Mouse (Mus musculus): ENCODE results near the gene Cuedc1.
A peak's percentile ranks its signal among the peaks of the same experiment; 100 is the strongest.
"Not testable (repeated sequence)": the region's sequence is repeated elsewhere in the genome, so short reads cannot be mapped to it uniquely, and the experiment has no call there.

Cuedc1 gene

GRCm38 (mm10) chr11:88171876-88172442 lies 74.1 kb downstream of the Cuedc1 start:
- no peak for DNase-seq (ENCODE audit: low read depth, low spot score)

GRCm38 (mm10) chr11:88172601-88173325 lies 74.9 kb downstream of the Cuedc1 start:
- DNase-seq (ENCODE audit: low read depth, low spot score) = peak; percentile 62

DNA sequence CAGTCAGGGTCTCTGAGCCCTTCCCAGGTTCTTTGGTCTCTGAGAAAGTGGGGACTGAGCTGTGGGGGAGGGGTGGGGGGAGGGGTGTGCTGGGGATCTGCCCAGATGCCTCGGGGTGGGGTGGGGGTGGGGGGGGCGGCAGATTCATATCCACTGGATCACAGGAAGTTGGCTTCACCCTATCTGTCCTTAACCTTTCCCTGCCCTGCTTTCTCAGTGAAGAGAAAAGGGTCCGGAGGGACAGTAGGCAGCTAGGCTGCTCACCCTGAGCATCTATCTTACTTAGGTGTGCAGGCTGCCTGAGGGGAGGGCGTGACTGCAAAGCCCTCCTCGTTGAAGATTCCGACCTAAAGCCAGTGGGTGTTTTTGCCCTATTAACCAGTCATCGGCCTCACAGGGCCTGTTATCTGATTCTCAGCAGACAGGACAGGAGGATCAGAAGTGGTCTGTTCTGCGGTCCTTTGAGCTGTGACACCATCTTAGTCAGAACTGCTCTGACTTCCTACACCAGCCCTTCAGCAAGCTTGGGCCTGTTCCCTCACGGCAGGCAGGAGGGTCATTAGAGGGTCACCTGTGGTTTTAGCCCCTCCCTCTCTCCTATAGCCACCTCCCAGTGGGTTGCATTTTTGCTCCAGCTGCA lies 75.6 kb downstream of the Cuedc1 start:
- DNase-seq (ENCODE audit: low read depth, low spot score) = peak; percentile 78

DNA sequence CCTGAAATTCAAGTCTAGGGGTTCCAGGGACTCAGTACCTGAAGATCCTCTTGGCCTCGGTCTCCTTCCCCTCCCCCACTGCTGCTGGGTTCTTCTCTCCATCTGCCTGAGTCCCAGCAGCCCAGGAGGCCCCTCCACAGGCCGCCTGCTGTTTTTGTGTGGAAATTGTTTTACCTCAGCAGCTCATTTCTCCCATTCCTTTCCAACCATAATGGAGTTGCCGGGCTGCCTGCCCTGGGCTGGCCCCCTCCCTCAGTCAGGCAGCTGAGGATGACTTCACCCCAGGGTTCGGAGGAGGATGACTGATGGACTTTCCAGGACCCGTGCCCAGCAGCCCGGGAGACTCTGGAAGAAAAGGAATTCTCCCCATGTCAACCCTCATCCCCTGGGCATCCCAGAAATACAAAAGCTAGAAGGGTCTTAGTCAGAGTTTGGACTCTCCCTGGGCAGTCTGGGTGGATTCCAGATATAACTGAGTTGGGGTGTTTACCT lies 82.7 kb downstream of the Cuedc1 start:
- no peak for DNase-seq (ENCODE audit: low read depth, low spot score)

DNA sequence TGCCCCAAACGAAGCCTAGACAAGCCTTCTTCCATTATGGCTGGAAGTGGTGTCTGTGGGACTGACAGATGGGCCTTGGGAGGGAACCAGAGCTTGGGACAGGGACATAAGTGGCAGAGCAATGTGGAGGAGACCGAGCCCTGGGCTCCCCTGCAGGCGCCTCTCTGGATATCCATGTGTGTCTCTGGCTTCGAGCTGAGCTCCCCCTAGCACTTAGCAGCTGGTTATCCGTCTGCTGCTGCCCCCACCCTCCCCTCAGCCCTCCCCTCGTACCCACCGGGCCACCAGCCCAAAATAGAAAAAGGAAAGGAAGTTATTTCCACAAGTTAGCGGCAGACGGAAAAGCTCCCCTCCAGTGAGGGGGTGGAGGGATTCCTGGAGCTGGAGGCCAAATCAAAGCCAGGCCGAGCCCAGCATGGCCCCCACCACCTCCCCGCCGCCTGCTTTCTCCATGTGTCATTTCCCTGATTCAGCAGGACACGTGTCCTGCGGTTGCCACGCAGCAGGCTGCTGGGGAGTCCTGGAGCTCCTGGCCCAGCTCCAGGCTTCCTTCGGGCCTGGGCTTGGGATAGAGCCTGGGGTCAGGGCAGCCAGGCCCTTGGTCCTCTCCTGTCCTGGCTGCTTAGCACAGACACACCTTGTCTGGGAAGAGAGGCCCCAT lies 83.2 kb downstream of the Cuedc1 start:
- DNase-seq (ENCODE audit: low read depth, low spot score) = no peak

- no peak for DNase-seq (ENCODE audit: low read depth, low spot score)
These were observed 86.8 kb downstream of the Cuedc1 start for GRCm38 (mm10) chr11:88184632-88185180.

DNA sequence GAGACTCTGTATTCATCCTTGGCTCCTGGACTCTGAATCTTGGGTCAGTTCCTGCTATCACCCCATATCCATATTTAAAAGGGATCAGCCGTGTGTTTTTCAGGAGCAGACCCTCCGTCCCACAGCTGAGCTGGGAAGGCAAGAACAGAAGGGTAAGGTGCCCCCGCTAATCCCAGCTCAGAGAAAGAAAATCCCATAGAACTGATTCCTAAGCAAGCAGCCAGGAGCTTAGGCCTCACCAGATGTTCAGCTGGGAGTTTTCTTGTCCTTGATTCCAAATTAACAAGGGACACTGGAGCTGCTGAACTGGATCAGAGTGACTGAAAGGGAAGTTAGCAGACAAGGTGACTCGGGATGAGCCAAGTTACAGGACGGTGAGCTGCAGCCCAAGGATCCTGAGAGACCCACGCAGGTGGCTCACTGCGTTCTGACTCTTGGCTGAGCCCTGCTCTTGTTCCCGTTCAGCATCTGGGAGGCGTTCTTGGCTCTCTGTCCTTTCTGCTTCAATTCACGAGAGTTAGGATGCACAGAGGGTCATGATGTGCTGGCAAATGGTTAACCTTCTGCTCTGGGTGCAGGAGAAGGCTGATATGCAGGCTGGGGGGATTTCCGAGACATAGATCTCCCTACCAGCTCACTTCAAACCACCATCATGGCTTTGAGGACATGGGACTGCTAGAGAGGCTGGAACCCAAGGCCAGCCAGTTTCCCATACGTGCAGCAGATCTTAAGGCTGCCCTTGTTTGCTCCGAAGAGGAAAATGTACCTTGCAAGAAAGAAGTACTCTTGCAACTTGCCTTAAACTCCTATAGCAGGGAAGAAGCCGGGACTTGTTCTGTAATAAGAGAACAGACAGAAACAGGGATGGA lies 88.5 kb downstream of the Cuedc1 start:
- no peak for DNase-seq (ENCODE audit: low read depth, low spot score)

DNA sequence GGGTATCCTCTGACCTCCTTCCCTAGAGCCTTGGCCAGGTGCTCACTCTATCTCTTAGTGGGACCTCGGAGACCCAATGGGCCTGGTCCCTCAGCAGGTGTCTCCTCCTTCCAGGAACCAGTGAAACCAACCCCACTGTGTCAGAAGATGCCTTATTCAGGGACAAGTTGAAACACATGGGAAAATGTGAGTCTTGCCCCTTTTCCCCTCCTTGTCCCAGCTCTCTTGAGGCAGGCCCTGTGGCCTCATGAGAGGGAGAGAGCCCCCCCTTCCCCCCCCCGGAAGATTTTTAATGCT lies 89.0 kb downstream of the Cuedc1 start:
- no peak for DNase-seq (ENCODE audit: low read depth, low spot score)

DNA sequence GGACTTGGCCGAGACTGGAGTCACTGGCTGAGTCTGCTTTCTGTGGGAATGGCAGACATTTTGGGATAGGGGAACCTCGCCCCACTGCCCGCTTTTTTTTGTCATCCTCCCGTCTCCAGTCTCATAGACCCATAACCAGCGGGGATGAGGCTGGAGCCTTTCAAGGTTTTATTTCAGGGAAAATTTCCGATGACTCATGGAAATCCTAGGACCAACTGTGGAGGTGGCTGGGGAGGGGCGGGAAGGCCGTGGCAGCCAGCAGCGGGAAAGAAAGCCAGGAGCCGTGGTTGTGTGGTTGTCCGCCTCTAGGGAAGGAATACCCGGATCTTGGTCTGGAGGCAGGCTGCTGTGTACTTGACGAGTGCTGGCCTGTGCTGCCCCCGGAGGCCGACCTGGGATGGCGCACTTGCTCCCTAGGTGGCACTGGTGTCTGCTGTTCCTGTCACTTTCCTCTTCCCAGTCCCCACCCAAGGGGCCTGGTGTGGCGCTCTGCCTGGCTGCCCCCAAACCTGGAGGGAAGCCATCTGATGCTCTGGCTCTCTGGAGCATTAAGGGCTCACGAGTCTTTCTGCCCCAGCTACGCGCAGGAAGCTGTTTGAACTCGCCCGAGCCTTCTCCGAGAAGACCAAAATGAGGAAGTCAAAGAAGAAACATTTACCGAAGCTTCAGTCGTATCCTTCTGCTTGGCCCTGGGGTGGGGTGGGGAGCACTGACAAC lies 89.7 kb downstream of the Cuedc1 start:
- peak; percentile 95 for DNase-seq (ENCODE audit: low read depth, low spot score)

- DNase-seq (ENCODE audit: low read depth, low spot score) = no peak
These were observed 90.4 kb downstream of the Cuedc1 start for GRCm38 (mm10) chr11:88188216-88188615.

GRCm38 (mm10) chr11:88188635-88189034 lies 90.8 kb downstream of the Cuedc1 start:
- DNase-seq (ENCODE audit: low read depth, low spot score) = no peak

GRCm38 (mm10) chr11:88192595-88192994 lies 94.7 kb downstream of the Cuedc1 start:
- DNase-seq (ENCODE audit: low read depth, low spot score) = peak; percentile 66

- DNase-seq (ENCODE audit: low read depth, low spot score) = no peak
These were observed 95.4 kb downstream of the Cuedc1 start for GRCm38 (mm10) chr11:88193098-88193823.

GRCm38 (mm10) chr11:88193824-88194696 lies 96.2 kb downstream of the Cuedc1 start:
- DNase-seq (ENCODE audit: low read depth, low spot score) = peak; percentile 53

- not testable (repeated sequence) for DNase-seq (ENCODE audit: low read depth, low spot score)
These were observed 97.8 kb downstream of the Cuedc1 start for GRCm38 (mm10) chr11:88195699-88196098.

DNA sequence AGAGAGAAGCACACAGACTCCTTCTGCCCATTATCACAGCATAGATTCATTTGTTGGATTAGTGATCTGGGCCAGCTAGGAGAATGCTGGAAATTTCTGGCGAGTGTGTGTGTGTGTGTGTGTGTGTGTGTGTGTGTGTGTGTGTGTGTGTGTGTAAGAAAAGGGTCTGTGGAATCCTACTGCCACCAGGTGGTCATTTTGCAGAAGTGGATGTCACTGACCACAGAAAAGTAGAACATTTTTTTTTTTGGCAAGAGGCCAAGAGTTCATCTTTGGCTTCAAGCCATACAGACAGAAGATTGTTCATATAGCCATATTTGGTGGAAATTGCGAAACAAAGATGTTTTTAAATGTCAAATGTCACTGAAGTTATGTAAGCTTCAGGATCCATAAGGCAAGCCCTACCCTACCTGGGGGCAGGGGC lies 99.3 kb downstream of the Cuedc1 start:
- DNase-seq (ENCODE audit: low read depth, low spot score) = peak; percentile 71

- DNase-seq (ENCODE audit: low read depth, low spot score) = peak; percentile 71
These were observed 100.4 kb downstream of the Cuedc1 start for GRCm38 (mm10) chr11:88198223-88198622.

DNA sequence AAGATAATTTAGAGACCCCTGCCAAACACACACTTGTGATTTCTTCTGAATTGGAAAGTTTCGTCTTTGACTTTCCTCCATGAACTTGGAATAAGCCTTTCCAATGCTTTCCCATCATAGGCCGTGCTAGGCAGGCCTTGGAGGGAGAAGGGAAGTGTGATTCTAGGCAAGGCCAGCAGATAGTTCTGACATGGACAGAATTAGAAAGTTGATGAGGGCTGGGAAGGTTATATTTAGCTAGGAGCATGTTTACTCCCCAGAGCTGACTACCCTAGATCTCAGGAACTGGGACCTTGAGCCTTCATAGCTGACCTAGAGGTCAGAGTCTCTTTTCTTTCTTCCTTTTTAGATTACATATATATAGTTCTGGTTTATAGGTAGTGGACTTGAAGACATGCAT lies 103.3 kb downstream of the Cuedc1 start:
- DNase-seq (ENCODE audit: low read depth, low spot score) = no peak

- DNase-seq (ENCODE audit: low read depth, low spot score) = peak; percentile 94
These were observed 104.2 kb downstream of the Cuedc1 start for GRCm38 (mm10) chr11:88202077-88202476.
